Mouse (Mus musculus) liver, adult 2 months (tissue): ENCODE data around the gene B3gnt2. TPM values are rescaled to one million over a fixed set of nuclear protein-coding genes. Genes with fewer than 3 reads are reported as not detected.

ENCODE experiments used
- DNase-seq: peaks from one replicate; pipeline ENCODE4 v3.0.0-alpha.2; 2011; ENCODE audit warnings: low read depth, low spot score; ENCODE audit errors: extremely low read depth
- H3K27ac ChIP-seq: fragments of 200-500 bp; replicated peaks from 2 replicates; pipeline ENCODE4 v1.5.1; 2012; ENCODE audit warnings: low read depth, mild to moderate bottlenecking, control low read depth, inconsistent platforms, low read length; ENCODE audit not compliant: insufficient read depth
- H3K27me3 ChIP-seq: fragments of 200-500 bp; 2 replicates; pipeline ENCODE4 v1.6.1; 2012; ENCODE audit warnings: mild to moderate bottlenecking, moderate library complexity, low read length, inconsistent platforms; ENCODE audit not compliant: control insufficient read depth, insufficient read depth
- H3K36me3 ChIP-seq: fragments of 200-500 bp; 2 replicates; pipeline ENCODE4 v1.6.1; 2012; ENCODE audit warnings: low read length, inconsistent platforms; ENCODE audit not compliant: control insufficient read depth, insufficient read depth
- H3K4me1 ChIP-seq: fragments of 200-500 bp; 2 replicates; pipeline ENCODE4 v1.6.1; 2011; ENCODE audit warnings: low read length; ENCODE audit not compliant: control insufficient read depth, insufficient read depth
- H3K4me3 ChIP-seq: fragments of 200-500 bp; 2 replicates; pipeline ENCODE4 v1.5.1; 2011; ENCODE audit warnings: low read depth, mild to moderate bottlenecking, control low read depth, low read length, moderate library complexity; ENCODE audit not compliant: insufficient read depth
- H3K79me2 ChIP-seq: fragments of 200-500 bp; 2 replicates; pipeline ENCODE4 v1.6.1; 2012; ENCODE audit warnings: inconsistent platforms, mild to moderate bottlenecking, low read length, moderate library complexity; ENCODE audit not compliant: control insufficient read depth, insufficient read depth
- H3K9ac ChIP-seq: fragments of 200-500 bp; 2 replicates; pipeline ENCODE4 v1.6.1; 2012; ENCODE audit warnings: low read depth, mild to moderate bottlenecking, control low read depth, inconsistent platforms, low read length
- CTCF ChIP-seq: fragments of 200-500 bp; IDR thresholded peaks from 2 replicates; pipeline ENCODE4 v1.5.1; 2011; ENCODE audit warnings: low read depth, low read length, control low read depth
- POLR2A ChIP-seq: fragments of 200-500 bp; IDR thresholded peaks from 2 replicates; pipeline ENCODE4 v1.6.1; 2011; ENCODE audit warnings: low read length, control low read depth; ENCODE audit not compliant: insufficient read depth; ENCODE audit errors: extremely low read depth
- WGBS: fragments of 180-500 bp; shearing (Covaris S2); methylation state at CpG from one replicate; pipeline ENCODE4 v1.1.7; 2018; 5-methylcytosine and 5-hydroxymethylcytosine counted together
- polyA plus RNA-seq: library from polyadenylated mRNA; depleted of rRNA; stranded (reverse); fragments of >200 nt; gene quantifications from 2 replicates; pipeline ENCODE4 v1.2.3, GENCODE M21; 2012; rRNA removed
- total RNA-seq: library from RNA; depleted of rRNA; stranded (reverse); fragments of >200 nt; gene quantifications from 2 replicates; pipeline ENCODE4 v1.2.3, GENCODE M21; 2014; rRNA removed

Gene B3gnt2
- 8.1 and 8.5 TPM in 2 replicates for total RNA-seq
- 5.6 and 6.2 TPM in 2 replicates for polyA plus RNA-seq

GRCm38 (mm10) chr11:22860335-22861227 is at the start of gene B3gnt2:
Gene B3gnt2 (minus strand): TSS chr11:22860961.
- Histone ChIP-seq H3K9ac (peak within 1 kb of the TSS; percentile 71), H3K4me3 (peak within 1 kb of the TSS; percentile 96), H3K27me3 (no peaks in the 10 kb centered on the region), H3K27ac (peak within 1 kb of the TSS; percentile 85), H3K79me2 (peaks cover 13% of the 10 kb centered on the region; the same call in 1 of the 2 replicates), H3K36me3 (no peaks in the 10 kb centered on the region), H3K4me1 (peaks cover 7% of the 10 kb centered on the region)
- no peak for DNase-seq
- 25% methylated on average over 41 of the region's 41 CpGs for WGBS
- TF ChIP-seq CTCF (no peak), POLR2A (no peak)

DNA sequence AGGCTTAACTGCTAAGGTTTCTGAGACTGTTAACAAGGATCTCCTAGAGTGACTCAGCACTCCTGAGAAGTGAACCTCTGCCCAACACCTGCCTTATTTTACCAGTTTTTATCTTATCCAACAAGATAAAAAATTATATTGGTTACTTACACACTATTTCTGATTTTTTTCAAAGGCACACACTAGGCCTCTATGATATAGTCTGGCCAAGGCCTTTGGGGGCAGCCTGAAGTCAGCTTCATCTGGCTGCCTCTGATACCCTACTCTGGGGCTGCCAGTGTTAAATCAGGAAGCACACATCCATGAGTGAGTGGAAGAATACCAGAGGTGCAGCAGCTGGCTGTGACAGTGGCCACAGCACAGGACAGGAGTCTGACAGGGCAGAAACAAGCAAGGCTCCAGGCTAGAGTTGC is 45.7 kb upstream of the B3gnt2 start:
- Histone ChIP-seq H3K4me3 (no peak overlapping the region), H3K79me2 (no peaks in the 10 kb centered on the region), H3K27ac (no peak overlapping the region), H3K36me3 (no peaks in the 10 kb centered on the region), H3K27me3 (no peaks in the 10 kb centered on the region), H3K9ac (no peak overlapping the region), H3K4me1 (peaks cover 3% of the 10 kb centered on the region; the same call in 1 of the 2 replicates)
- no peak for TF ChIP-seq POLR2A
- no peak for TF ChIP-seq CTCF
- no peak for DNase-seq

GRCm38 (mm10) chr11:22902923-22903322 is 42.2 kb upstream of the B3gnt2 start:
- no peak for DNase-seq
- 77% methylated on average over 2 of the region's 2 CpGs for WGBS
- H3K79me2 ChIP-seq: no peaks in the 10 kb centered on the region
- H3K27me3 ChIP-seq: no peaks in the 10 kb centered on the region
- peaks cover 3% of the 10 kb centered on the region; the same call in 1 of the 2 replicates for H3K4me1 ChIP-seq
- no peaks in the 10 kb centered on the region for H3K36me3 ChIP-seq
- TF ChIP-seq POLR2A (no peak), CTCF (no peak)
- H3K9ac ChIP-seq: no peak overlapping the region
- no peak overlapping the region for H3K27ac ChIP-seq
- no peak overlapping the region for H3K4me3 ChIP-seq

GRCm38 (mm10) chr11:22900041-22900440 is 39.3 kb upstream of the B3gnt2 start:
- TF ChIP-seq CTCF: no peak
- TF ChIP-seq POLR2A: no peak
- no peak for DNase-seq
- no peak overlapping the region for H3K4me3 ChIP-seq
- WGBS: 90% methylated on average over 3 of the region's 3 CpGs
- no peaks in the 10 kb centered on the region for H3K79me2 ChIP-seq
- H3K36me3 ChIP-seq: no peaks in the 10 kb centered on the region
- H3K4me1 ChIP-seq: peaks cover 3% of the 10 kb centered on the region; the same call in 1 of the 2 replicates
- no peak overlapping the region for H3K9ac ChIP-seq
- H3K27me3 ChIP-seq: no peaks in the 10 kb centered on the region
- H3K27ac ChIP-seq: no peak overlapping the region

DNA sequence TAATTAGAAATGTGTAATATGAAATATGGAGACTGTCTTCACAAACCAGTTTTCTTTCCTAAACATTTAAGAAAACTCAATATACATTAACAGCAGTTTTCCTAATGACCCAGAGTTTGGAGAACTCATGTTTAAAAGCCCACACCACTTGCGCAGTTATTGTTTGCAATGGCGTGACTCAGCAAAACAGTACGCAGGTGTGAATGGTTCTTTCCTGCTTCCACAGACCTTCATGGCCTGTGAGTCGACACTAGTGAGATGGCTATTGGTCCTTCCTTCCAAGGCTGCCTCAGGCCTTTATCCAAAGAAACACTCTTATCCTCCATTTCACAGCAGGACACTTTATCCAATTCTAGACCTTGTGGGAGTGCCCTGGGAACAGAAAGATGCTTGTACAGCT is 36.9 kb upstream of the B3gnt2 start:
- no peak overlapping the region for H3K9ac ChIP-seq
- WGBS: 93% methylated on average over 4 of the region's 4 CpGs
- H3K4me3 ChIP-seq: no peak overlapping the region
- H3K27ac ChIP-seq: no peak overlapping the region
- H3K36me3 ChIP-seq: no peaks in the 10 kb centered on the region
- no peak for DNase-seq
- H3K27me3 ChIP-seq: no peaks in the 10 kb centered on the region
- H3K4me1 ChIP-seq: no peaks in the 10 kb centered on the region
- no peak for TF ChIP-seq CTCF
- no peak for TF ChIP-seq POLR2A
- no peaks in the 10 kb centered on the region for H3K79me2 ChIP-seq

- Histone ChIP-seq H3K4me3 (no peak overlapping the region), H3K36me3 (no peaks in the 10 kb centered on the region), H3K27ac (no peak overlapping the region), H3K9ac (no peak overlapping the region), H3K4me1 (peaks cover 2% of the 10 kb centered on the region), H3K79me2 (no peaks in the 10 kb centered on the region), H3K27me3 (no peaks in the 10 kb centered on the region)
- TF ChIP-seq POLR2A (no peak), CTCF (no peak)
- DNase-seq: no peak
- WGBS: 88% methylated on average over 4 of the region's 4 CpGs
Measured at GRCm38 (mm10) chr11:22897127-22897526, 36.4 kb upstream of the B3gnt2 start.
